Mouse (Mus musculus) stomach, postnatal 0 days (tissue): ENCODE measurements at regions not wholly inside any gene's neighbourhood (a gene's known extent, or its start where the extent isn't known, plus 50 kb on each side); places are given as distances from the start of the nearest gene placed in this dataset.

Source experiments
- CTCF ChIP-seq: IDR thresholded peaks from 2 replicates; pipeline ENCODE4 v1.5.1; 2016; ENCODE audit warnings: antibody characterized with exemption, low read depth, mild to moderate bottlenecking, moderate library complexity
- EP300 ChIP-seq: optimal IDR thresholded peaks from 2 replicates; pipeline ENCODE3; 2016; ENCODE audit warnings: antibody characterized with exemption

DNA sequence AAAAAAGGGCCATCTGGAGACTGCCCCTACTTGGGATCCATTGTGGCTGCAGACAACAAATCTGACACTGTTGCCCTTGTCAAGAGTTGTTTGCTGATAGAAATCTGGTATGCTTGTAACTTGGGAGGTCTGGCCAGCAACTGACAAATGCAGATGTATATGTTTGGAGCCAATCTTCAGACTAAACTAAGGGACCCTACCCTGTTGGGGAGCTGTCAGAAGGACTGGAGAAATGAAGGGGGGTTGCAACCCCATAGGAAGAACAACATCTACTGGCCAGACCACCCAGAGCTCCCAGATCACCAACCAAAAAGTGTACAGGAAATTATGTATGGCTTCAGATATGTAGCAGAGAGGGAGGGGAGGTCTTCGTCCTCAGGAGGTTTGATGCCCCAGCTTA is 54.3 kb upstream of the Pwp1 start:
- TF ChIP-seq EP300: no peak
- no peak for TF ChIP-seq CTCF
